Mouse (Mus musculus) cerebellum, adult 8-10 months (tissue): ENCODE data around the gene Rnaset2a.
A peak's percentile ranks its signal among the peaks of the same experiment; 100 is the strongest.
"Not testable (repeated sequence)": the region's sequence is repeated elsewhere in the genome, so short reads cannot be mapped to it uniquely, and the experiment has no call there.

Experiments used
- DNase-seq: peaks from one replicate; pipeline ENCODE4 v3.0.0; 2022

Gene Rnaset2a

DNA sequence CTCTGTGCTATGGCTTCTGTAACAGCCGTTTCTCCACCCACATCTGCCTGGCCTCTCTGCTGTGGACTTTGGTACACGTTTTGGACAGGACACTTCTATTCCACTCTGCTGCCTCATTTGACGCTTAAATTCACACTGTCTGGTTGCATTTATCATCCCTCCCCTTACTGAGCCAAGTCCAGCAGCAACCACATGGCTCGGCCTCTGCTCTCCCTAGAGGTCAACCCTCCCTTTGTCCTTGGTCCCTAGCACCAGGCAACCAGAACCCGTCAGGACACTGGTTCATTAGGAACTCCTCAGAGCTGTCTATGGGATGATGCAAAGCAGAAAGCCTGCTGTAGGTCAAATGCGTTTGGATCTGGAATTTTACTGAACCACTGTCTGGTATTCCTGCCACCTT is 17.0 kb downstream of the Rnaset2a start:
- not testable (repeated sequence) for DNase-seq

DNA sequence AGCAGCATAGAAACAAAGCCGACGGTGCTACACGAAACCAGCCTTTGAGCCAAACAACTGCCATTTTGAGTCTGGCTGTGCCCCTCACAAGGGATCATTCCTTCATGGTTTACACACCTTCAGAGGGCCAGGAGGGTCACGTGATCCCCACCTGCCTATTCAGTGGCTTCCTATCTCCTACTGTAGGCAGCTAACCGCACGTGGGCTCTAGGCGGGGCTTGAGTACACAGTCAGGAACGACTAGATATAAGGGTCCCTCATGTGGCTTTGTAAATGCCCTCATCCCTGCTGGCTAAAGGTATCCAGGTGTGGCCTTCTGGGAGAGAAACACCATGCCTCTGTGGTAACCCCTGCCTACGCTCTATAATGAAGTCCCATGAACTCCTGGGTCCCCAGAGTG is 18.3 kb downstream of the Rnaset2a start:
- DNase-seq = not testable (repeated sequence)

DNA sequence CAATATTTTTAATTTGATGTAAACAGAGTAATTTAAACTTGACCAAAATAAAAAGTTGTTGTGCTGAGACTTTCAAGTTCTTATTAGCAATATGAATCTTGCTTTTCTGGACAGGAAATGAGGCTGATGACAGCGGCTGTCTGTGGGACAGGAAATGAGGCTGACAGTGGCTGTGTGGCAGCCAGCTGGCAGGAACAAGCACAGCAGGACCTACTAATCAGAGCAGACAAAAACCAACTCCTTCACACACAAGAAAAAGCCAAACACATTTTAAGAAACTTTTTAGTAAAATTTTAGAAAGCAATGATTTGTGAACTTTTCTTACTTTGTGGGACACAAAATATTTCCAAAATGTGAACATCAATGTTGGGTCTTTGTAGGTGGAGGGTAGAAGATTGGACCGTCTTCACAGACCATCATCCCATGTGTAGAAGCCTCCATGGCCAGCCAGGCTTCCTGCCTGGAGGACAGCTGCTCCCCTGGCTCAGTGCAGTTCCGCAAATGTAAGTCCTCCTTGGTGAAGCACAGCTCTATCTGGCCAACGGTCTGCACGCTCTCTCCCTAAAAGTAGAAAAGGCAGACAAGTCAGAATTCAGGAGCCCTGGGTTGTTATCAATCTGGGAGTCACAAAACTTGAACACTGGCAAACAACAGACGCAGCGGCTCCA is 19.4 kb downstream of the Rnaset2a start:
- DNase-seq = peak; percentile 28

DNA sequence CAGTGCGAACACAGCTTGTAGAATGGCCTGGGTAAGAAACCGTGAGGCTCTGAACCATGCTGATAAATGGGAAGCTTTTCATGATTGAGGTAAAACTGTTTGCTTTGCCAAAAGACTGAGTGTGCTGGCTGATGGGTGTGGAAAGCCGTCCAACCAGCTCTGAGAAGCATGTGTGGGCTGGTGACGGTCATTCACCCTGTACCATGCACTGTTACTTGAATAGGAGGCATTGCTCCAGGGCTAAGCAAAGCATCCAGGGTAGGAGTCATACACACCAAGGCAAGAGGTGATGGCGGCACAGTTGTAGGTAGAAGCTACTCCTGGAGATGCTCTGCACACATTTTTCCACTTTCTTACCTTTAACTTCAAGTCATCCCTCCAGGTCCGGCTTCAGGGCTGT is 23.3 kb downstream of the Rnaset2a start:
- not testable (repeated sequence) for DNase-seq

DNA sequence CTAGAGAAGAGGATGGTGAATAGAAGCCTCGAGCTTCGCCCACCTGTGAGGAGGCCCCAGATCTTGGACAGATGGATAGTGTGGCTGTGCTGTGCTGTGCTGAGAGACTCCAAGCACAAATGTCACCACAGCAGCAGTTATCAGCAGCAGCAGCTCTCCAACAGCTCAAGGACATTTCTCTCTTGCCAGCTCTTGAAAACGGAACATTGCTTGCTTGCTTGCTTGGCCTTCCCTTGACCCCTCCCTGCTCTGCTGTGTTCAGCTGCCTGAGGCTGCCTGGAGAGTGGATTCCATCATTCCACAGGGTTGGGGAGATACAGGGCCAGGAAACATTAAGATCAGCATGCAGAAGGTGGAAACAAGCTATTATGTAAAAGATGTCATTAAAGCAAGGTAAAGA is 24.9 kb downstream of the Rnaset2a start:
- not testable (repeated sequence) for DNase-seq

DNA sequence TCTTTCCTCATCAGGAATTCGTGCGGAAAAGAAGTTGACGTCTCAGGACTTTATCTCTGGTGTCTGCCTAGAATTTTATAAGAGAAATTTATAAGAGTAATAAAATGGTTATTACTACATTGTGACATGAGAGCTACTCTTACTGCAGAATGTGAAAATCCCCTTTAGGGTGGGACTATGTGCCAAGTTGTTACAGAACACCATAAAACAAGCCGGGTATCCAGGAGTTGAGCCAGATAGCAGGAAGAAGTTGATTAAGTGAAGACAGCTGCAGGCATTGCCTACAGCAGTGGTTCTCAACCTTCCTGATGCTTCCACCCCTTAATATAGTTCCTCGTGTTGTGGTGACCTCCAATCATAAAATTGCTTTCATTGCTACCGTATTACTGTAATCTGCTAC is 31.0 kb downstream of the Rnaset2a start:
- not testable (repeated sequence) for DNase-seq

DNA sequence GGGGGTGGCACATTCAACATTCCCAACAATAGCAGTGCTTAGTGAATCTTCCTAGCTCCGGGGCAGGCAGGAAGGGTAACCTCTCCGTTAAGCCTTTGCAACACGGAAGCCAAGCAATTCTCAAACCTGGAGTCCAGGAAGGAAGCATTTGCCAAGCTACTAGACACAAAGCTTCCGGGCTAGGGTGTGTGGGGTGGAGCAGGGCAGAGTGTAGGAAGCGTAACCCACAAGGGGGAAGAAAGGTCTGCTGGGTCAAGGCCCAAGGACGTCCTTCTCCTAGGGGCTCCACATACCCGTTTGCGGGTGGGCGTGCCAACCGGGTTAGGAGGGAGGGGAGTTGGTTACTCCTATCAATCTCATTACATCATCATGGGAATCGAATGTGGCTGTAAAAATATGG is 31.5 kb downstream of the Rnaset2a start:
- not testable (repeated sequence) for DNase-seq

DNA sequence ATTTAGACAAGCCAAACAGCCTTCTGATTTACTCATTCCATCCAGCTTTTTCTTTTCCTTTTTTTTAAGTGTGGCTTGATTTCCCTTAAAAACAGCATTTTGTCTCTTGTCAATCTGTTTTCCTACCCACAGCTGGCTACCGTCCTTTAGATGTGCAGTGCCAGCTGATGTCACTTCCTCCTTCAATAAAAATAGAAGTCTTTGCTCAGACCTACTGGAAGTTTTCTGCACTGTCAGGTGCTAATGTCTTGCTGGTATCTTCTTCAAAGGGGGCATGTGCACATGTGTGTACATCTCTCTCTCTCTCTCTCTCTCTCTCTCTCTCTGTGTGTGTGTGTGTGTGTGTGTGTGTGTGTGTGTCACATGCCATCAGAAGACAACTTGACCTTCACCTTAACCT is 35.7 kb downstream of the Rnaset2a start:
- not testable (repeated sequence) for DNase-seq

DNA sequence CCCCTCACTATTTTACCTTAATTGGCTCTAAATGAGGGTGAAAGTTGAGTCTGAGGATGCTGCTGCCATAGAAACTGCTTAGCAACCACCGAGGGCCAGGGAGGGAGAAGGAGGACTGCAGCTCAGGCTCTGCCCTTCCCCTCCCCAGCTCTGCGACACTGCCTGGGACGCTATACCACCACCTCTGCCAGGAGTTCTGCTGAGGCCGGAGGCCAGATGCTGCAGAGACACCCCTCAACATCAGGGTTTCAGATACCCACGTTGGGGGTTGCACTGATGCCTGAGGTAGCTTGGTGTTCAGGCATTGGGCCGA is 46.6 kb downstream of the Rnaset2a start:
- not testable (repeated sequence) for DNase-seq

DNA sequence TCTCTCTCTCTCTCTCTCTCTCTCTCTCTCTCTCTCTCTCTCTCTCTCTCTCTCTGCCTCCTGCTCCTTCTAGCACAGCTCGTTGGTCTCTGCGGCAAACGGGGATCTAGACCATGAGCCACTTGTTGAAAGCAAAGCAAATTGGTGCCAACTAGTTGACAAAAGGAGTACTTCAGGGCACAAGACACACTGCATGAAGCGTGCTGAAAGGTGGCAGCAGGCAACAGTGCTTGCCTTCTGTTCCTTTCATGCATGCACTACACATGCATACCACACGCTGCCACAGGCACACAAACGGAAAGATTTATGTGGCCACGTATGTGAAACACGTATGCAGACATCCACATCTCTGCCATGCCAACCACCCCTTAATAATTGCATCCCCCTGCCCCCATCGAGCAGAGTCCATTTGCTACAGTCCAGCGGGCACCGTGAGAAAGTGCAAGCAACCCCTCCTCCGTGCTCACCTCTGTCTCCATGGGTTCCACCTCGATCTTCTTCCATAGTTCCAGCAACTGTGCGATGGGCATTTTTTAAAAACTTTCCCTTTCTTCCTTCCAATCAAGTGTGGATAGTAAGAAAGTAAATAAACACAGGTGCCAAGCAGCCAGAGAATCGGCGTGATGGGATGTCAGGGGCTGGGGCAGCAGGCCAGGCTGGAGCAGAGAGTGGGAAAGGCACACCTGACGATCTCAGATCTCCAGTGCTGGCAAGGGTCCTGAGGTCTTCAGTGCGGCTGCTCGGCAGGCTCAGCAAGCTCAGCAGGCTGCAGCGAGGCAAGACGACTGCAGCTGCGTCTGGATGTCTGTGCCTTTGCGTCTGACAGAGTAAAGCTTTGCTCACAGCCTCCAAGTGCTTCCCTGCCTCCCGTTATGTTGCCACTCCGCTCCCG is 47.2 kb downstream of the Rnaset2a start:
- not testable (repeated sequence) for DNase-seq

DNA sequence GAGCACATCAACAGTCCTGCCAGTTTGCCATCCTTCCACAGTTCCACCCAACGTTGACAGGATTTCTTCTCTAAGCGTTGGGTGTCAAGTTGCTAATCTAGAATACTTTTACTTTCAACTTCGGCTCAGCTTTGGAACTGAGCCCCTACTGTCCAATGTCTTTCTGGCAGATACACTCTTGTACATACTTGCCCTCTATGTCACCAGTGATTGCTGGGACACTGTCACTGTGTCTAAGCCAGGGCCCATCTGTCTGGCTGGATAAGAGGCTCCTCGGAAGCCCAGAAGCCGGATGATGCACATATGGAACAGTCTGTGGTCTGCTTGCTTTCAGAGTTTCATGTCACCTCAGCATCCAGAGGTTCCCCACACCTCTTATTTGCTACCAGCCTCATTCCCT is 51.7 kb downstream of the Rnaset2a start:
- not testable (repeated sequence) for DNase-seq

DNA sequence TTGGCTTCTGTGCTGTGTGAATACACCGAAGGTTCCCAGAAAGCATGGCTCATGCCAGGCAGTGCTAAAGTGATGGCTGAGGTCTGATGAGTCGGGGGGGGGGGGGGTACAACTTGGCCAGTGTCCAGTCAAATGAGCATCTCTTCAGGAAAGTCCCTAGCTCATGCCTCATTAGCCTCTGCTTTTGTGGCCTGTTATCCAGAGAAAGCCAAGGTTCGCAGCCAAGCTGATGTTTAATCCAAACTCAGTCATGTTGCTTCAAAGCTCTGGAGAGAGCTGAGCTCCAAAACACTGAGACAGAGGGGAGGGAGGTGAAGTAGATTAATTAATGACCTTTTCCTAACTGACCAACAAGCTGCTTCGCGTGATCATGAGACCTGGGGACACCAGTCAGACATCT is 52.2 kb downstream of the Rnaset2a start:
- DNase-seq = not testable (repeated sequence)

DNA sequence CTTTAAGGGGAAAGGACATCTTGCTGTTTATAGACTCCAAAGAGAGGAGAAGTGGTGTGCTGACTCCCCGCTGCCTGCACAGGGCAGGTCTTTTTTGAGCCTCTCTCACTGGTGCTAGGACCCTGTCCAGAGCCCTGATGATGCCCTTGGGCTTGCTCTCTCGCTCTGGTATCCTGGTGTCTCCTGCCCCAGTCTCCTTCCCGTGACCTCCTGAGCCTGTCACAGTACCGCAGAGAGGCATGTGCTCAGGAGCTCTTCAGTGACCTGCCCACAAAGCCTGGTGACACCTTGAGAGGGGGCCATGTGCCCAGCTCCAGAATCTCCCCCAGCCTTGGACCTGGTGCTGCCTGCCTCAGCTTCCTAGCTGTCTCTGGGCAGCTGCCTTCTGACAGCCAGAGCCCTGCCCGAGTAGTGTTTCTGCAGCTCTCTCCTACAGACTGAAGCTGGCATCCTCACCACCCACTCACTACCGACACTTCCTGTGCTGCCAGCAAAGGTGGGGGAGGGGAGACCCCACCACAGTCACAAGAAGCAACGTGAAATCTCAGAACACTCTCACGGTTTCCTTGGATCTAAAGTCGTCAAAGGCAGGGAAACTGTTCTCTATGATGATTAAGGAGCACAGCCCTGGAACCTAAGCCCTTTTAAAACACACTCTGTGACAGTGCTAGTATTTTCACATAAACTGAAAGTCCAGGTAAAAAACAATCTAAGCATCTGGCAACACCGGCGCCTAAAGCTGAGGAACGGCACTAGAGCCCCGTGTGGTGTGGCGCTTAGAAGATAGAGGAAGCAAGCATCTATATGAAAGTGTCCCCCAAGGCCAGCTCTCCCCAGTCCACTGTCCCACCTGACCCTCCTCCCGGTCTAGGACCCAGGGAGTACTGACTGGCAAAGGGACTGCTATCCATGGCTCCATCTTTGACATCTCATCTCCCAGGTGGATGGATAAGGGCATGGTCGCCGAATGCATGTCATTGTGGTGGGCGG is 55.1 kb downstream of the Rnaset2a start:
- not testable (repeated sequence) for DNase-seq

DNA sequence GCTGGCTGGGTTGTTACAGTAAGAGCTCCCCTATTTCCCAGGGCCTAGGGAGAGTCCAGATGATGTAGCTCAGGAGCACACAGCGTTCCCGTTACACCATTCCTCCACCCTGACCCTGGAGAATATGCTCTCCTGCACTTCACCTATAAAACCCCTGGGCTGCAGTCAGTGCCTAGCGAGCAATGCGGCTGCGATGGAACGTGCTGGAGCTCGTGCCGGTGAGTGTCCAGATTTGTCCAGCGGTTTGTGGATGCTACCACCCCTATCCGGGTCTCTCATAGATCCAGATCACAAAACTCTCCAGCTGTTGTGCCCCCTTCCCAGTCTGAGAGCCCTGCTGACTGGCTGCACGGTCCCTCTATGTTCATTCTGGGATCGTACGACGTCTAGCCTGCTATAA is 56.6 kb downstream of the Rnaset2a start:
- not testable (repeated sequence) for DNase-seq

DNA sequence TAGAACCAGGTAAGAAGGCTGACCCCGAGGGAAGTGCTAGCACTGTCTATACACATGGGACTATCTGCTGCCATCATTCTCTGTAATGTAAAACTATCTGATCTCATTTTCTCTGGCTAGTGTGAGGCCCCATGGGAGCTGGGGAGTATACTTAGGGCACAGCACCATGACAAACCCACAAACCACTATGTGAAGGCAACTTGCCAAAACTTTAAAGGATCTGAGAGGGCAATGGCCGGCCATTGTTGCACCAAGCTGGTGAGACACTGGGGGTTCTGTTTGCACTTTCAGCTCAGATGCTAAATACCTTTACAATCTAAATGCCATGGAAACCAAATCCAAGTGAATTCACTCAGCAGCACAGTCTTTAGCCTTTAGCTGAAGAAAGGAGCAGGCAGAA is 78.0 kb downstream of the Rnaset2a start:
- DNase-seq = not testable (repeated sequence)
